In the genomic region with DNA sequence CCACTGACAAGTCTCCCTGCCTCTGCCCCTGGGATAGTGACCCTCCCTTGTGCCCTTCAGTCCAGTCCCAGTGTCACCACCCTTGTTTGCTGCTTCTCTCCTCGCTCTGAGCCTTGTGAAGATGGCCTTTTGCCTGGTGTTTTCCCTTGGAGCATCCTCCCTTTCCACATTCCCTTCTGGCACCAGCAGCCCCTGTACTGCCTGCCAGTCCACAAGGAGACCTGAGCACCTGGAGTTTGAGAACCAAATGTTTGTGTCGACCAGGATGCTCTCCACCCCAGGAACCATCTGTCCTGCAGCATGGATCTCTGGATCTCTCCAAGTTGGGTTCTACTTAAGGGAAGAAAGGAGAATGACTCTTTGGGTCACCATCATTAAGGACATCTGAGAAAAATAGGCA, we compare ENCODE assay signal across 12 mouse cellular contexts.
"Had no signal": no experiment of that assay in that cellular context is flagged by ENCODE, and none has a peak within 500 bp of the region (broad histone marks: within the 10 kb centered on the region; RNA-seq: fewer than 3 reads in every experiment).

No protein-coding gene starts in this region.

- H3K9me3 ChIP-seq: kidney, embryonic 15.5 days; limb, embryonic 12.5 days; midbrain, embryonic 15.5 days; neural tube, embryonic 15.5 days had no signal

- H3K27me3 ChIP-seq: kidney, embryonic 15.5 days; limb, embryonic 12.5 days; midbrain, embryonic 15.5 days; neural tube, embryonic 15.5 days had no signal

- H3K4me2 ChIP-seq: kidney, embryonic 15.5 days; limb, embryonic 12.5 days; midbrain, embryonic 15.5 days; neural tube, embryonic 15.5 days had no signal

- H3K9ac ChIP-seq: kidney, embryonic 15.5 days; limb, embryonic 12.5 days; liver, embryonic 14.5 days; midbrain, embryonic 15.5 days; neural tube, embryonic 15.5 days had no signal

- ATAC-seq: midbrain, embryonic 15.5 days had no signal

- DNase-seq: kidney, postnatal 14 days; liver; lung, adult 18-20 months; right cerebral cortex, adult 18-20 months; right cerebral cortex, postnatal 25 days; thymus, postnatal 14 days had no signal

- H3K27ac ChIP-seq: kidney, embryonic 15.5 days; limb, embryonic 12.5 days; liver, embryonic 14.5 days; midbrain, embryonic 15.5 days; neural tube, embryonic 15.5 days; stomach, postnatal 0 days had no signal

- H3K36me3 ChIP-seq: kidney, embryonic 15.5 days; limb, embryonic 12.5 days; midbrain, embryonic 15.5 days; neural tube, embryonic 15.5 days had no signal

- H3K4me3 ChIP-seq: kidney, embryonic 15.5 days; limb, embryonic 12.5 days; midbrain, embryonic 15.5 days; neural tube, embryonic 15.5 days had no signal
